In the genomic region with DNA sequence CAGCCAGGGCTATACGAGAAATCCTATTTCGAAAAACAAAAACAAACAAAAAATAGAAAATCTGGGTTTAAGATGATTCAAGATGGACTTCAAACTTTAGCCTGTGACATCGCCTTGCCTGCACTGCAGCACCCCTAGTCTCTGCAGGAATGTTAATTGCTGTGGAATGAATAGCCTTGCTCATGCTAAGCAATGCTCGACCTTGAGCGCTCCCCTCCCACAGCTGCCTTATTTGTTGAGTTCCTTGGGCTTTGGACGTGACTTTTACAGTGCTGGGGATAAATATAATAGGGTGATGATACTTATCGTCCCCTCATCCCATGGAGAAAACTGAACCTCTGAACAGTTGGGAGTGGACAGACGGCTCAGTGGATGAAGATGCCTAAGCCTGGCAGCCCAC, we compare ENCODE assay signal across 22 mouse cellular contexts. TPM values are rescaled to one million over a fixed set of nuclear protein-coding genes. Genes with fewer than 3 reads are reported as not detected.
A peak's percentile ranks its signal among the peaks of the same experiment; 100 is the strongest.
DNase-seq lines count a peak whose midpoint lies in the region; ATAC-seq and TF ChIP-seq lines count a peak whose summit lies in the region.
"Had no signal": no experiment of that assay in that cellular context is flagged by ENCODE, and none has a peak within 500 bp of the region (broad histone marks: within the 10 kb centered on the region; RNA-seq: fewer than 3 reads in every experiment).

No protein-coding gene starts in this region.

- H3K4me3 ChIP-seq in heart, embryonic 10.5 days: no peak overlapping the region
- no peak overlapping the region for H3K4me3 ChIP-seq in kidney, embryonic 14.5 days (ENCODE audit: low read length)
- H3K4me3 ChIP-seq in ES-E14 (ENCODE audit: insufficient read depth in 1 of 2, low read depth in 1 of 2, low read length in 2 of 2, poor library complexity in 1 of 2, severe bottlenecking in 1 of 2): no peak overlapping the region
- H3K4me3 ChIP-seq in forebrain, embryonic 15.5 days: no peak overlapping the region
- H3K4me3 ChIP-seq in stomach, postnatal 0 days (ENCODE audit: low read depth, low read length): no peak overlapping the region
- H3K4me3 ChIP-seq: embryonic facial prominence, embryonic 13.5 days; hindbrain, embryonic 13.5 days; left cerebral cortex, adult 2 months; midbrain, embryonic 15.5 days had no signal

- no peak for TF ChIP-seq EP300 in stomach, postnatal 0 days (optimal IDR thresholded peaks at IDR 0.05)

- no peak overlapping the region for H3K9ac ChIP-seq in kidney, embryonic 14.5 days (ENCODE audit: low read depth, low read length)
- H3K9ac ChIP-seq in ES-E14 (ENCODE audit: insufficient read depth, low read depth, low read length, poor library complexity, severe bottlenecking): no peak overlapping the region
- H3K9ac ChIP-seq in forebrain, embryonic 15.5 days (replicated peaks): no peak overlapping the region
- no peak overlapping the region for H3K9ac ChIP-seq in stomach, postnatal 0 days (ENCODE audit: low read length)
- H3K9ac ChIP-seq: embryonic facial prominence, embryonic 13.5 days; hindbrain, embryonic 13.5 days; midbrain, embryonic 15.5 days had no signal

- 0 out of 2 replicates have a peak overlapping the region, but pooled peaks have one; percentile 42 for H3K27ac ChIP-seq in heart, embryonic 10.5 days
- no peak overlapping the region for H3K27ac ChIP-seq in kidney, embryonic 14.5 days (ENCODE audit: low read depth, low read length)
- no peak overlapping the region; the same call in 1 of the 2 replicates for H3K27ac ChIP-seq in ES-E14 (ENCODE audit: insufficient read depth, low read depth, low read length, poor library complexity, severe bottlenecking)
- H3K27ac ChIP-seq in forebrain, embryonic 15.5 days (replicated peaks): no peak overlapping the region
- H3K27ac ChIP-seq in stomach, postnatal 0 days (replicated peaks): no peak overlapping the region
- H3K27ac ChIP-seq: embryonic facial prominence, embryonic 13.5 days; hindbrain, embryonic 13.5 days; left cerebral cortex, adult 2 months; midbrain, embryonic 15.5 days had no signal

- H3K9me3 ChIP-seq in heart, embryonic 10.5 days: no peaks in the 10 kb centered on the region
- no peaks in the 10 kb centered on the region for H3K9me3 ChIP-seq in kidney, embryonic 14.5 days (ENCODE audit: control insufficient read depth, low read length)
- no peaks in the 10 kb centered on the region for H3K9me3 ChIP-seq in ES-E14 (ENCODE audit: control insufficient read depth, insufficient read depth, low read depth, low read length)
- no peaks in the 10 kb centered on the region for H3K9me3 ChIP-seq in forebrain, embryonic 15.5 days
- no peaks in the 10 kb centered on the region for H3K9me3 ChIP-seq in stomach, postnatal 0 days (ENCODE audit: control insufficient read depth, low read length)
- H3K9me3 ChIP-seq: embryonic facial prominence, embryonic 13.5 days; hindbrain, embryonic 13.5 days; midbrain, embryonic 15.5 days had no signal

- DNase-seq in heart, embryonic 10.5 days (ENCODE audit: low spot score): no peak
- no peak for DNase-seq in heart, adult 11 months
- peak; percentile 58 for DNase-seq in kidney, adult 11 months
- DNase-seq in ES-E14 (ENCODE audit: low read depth, low spot score): no peak
- peak; percentile 55 for DNase-seq in kidney, postnatal 10 days
- no peak for DNase-seq in stomach, postnatal 0 days (ENCODE audit: low spot score)
- DNase-seq: cerebellum, adult 11-12 months; cerebellum, postnatal 14 days; gastrocnemius, postnatal 14 days; lung, adult 18-20 months; right cerebral cortex, postnatal 4 days had no signal

- no peak for TF ChIP-seq CTCF in stomach, postnatal 0 days (IDR thresholded peaks at IDR 0.05; ENCODE audit: low read depth)

- no peaks in the 10 kb centered on the region for H3K4me1 ChIP-seq in heart, embryonic 10.5 days
- no peaks in the 10 kb centered on the region for H3K4me1 ChIP-seq in kidney, embryonic 14.5 days (ENCODE audit: control insufficient read depth, insufficient read depth, low read length)
- H3K4me1 ChIP-seq in ES-E14 (ENCODE audit: control insufficient read depth in 2 of 2, insufficient read depth in 2 of 2, low read length in 2 of 2, poor library complexity in 1 of 2): peaks cover 7 to 14% of the 10 kb centered on the region in 2 experiments; a peak in 3 of 4 replicates
- no peaks in the 10 kb centered on the region for H3K4me1 ChIP-seq in forebrain, embryonic 15.5 days
- H3K4me1 ChIP-seq in stomach, postnatal 0 days (replicated peaks; ENCODE audit: control insufficient read depth, insufficient read depth): no peaks in the 10 kb centered on the region
- H3K4me1 ChIP-seq: embryonic facial prominence, embryonic 13.5 days had no signal

- no peak overlapping the region for H3K4me2 ChIP-seq in kidney, embryonic 14.5 days (replicated peaks; ENCODE audit: low read depth, low read length)
- H3K4me2 ChIP-seq in forebrain, embryonic 15.5 days (replicated peaks): no peak overlapping the region
- H3K4me2 ChIP-seq in stomach, postnatal 0 days (replicated peaks; ENCODE audit: low read depth): no peak overlapping the region
- H3K4me2 ChIP-seq: embryonic facial prominence, embryonic 13.5 days; hindbrain, embryonic 13.5 days; liver, embryonic 11.5 days; midbrain, embryonic 15.5 days had no signal

- peaks cover 80% of the 10 kb centered on the region for H3K36me3 ChIP-seq in heart, embryonic 10.5 days
- peaks cover 65% of the 10 kb centered on the region for H3K36me3 ChIP-seq in kidney, embryonic 14.5 days (ENCODE audit: control insufficient read depth, insufficient read depth, low read length)
- H3K36me3 ChIP-seq in ES-E14 (ENCODE audit: control insufficient read depth, insufficient read depth, low read length, poor library complexity, severe bottlenecking): peaks cover 27% of the 10 kb centered on the region
- peaks cover 81% of the 10 kb centered on the region for H3K36me3 ChIP-seq in forebrain, embryonic 15.5 days
- H3K36me3 ChIP-seq in stomach, postnatal 0 days (ENCODE audit: control insufficient read depth, insufficient read depth, low read length): peaks cover 14% of the 10 kb centered on the region

- no peaks in the 10 kb centered on the region for H3K27me3 ChIP-seq in heart, embryonic 10.5 days (ENCODE audit: insufficient read depth, poor library complexity, severe bottlenecking)
- H3K27me3 ChIP-seq in kidney, embryonic 14.5 days (ENCODE audit: control insufficient read depth, insufficient read depth, low read length): no peaks in the 10 kb centered on the region
- no peaks in the 10 kb centered on the region for H3K27me3 ChIP-seq in forebrain, embryonic 15.5 days
- no peaks in the 10 kb centered on the region for H3K27me3 ChIP-seq in stomach, postnatal 0 days (ENCODE audit: control insufficient read depth, insufficient read depth, low read length)
- H3K27me3 ChIP-seq: embryonic facial prominence, embryonic 13.5 days; hindbrain, embryonic 13.5 days; midbrain, embryonic 15.5 days had no signal

- ATAC-seq in kidney, embryonic 14.5 days (ENCODE audit: low FRiP score, low TSS enrichment): no peak
- ATAC-seq in forebrain, embryonic 15.5 days (replicated peaks): no peak
- ATAC-seq in stomach, postnatal 0 days (ENCODE audit: low FRiP score, low TSS enrichment): no peak
- ATAC-seq: forebrain, embryonic 14.5 days; inflammation-experienced regulatory T-cells, adult 6 months; midbrain, embryonic 15.5 days had no signal

- WGBS in heart, embryonic 10.5 days: 76% methylated on average over 8 of the region's 8 CpGs
- WGBS in kidney, embryonic 14.5 days: 85% methylated on average over 8 of the region's 8 CpGs
- 84% methylated on average over 8 of the region's 8 CpGs for WGBS in forebrain, embryonic 15.5 days
- 83% methylated on average over 8 of the region's 8 CpGs for WGBS in stomach, postnatal 0 days

- in situ Hi-C loops in ES-E14 (cut with MboI; ENCODE audit: low sequenced_read_pairs in 2 of 2, unreplicated experiment in 2 of 2): no loop called here

TF ChIP-seq in ES-E14, 5 proteins besides CTCF, POLR2A, EP300 and RAD21 (continues in another document):
- TF ChIP-seq MAFK (IDR thresholded peaks at IDR 0.05; ENCODE audit: insufficient read depth, low read depth, low read length) (no peak), ZNF384 (IDR thresholded peaks at IDR 0.05; ENCODE audit: low read depth, low read length) (0 out of 2 replicates have a peak, but pooled peaks have one; percentile 5)

RNA-seq across cellular contexts. Expression of gene Rab42, which starts 12.5 kb away (rescaled TPM):
- polyA plus RNA-seq in heart, embryonic 10.5 days (2016; fragmentation: Nextera tagmentation; extraction: Ambion mirVana): 1.1 and 1.9 TPM in 2 replicates
- polyA plus RNA-seq in kidney, embryonic 14.5 days (2014; fragmentation: Nextera tagmentation; extraction: Ambion mirVana): 2.4 and 3.5 TPM in 2 replicates
- 0.69 and 1.1 TPM in 2 replicates for total RNA-seq in ES-E14 (2012; rRNA removed)
- 0.60 and 1.0 TPM in 2 replicates for polyA plus RNA-seq in forebrain, embryonic 15.5 days (2015; fragmentation: Nextera tagmentation; extraction: Ambion mirVana)
- polyA plus RNA-seq in stomach, postnatal 0 days (2015; fragmentation: Nextera tagmentation; extraction: Ambion mirVana): 2.3 and 2.6 TPM in 2 replicates
- total RNA-seq: megakaryocyte-erythroid progenitor cell, adult 5-6 weeks; neutrophil, adult 5-6 weeks had no signal

RNA-seq across cellular contexts. Expression of gene Trnau1ap, which starts 13.6 kb away (rescaled TPM):
- polyA plus RNA-seq in heart, embryonic 10.5 days (2016; fragmentation: Nextera tagmentation; extraction: Ambion mirVana): 82.0 and 92.0 TPM in 2 replicates
- 79.5 and 86.2 TPM in 2 replicates for polyA plus RNA-seq in kidney, embryonic 14.5 days (2014; fragmentation: Nextera tagmentation; extraction: Ambion mirVana)
- total RNA-seq in ES-E14 (2012; rRNA removed): 48.6 and 61.8 TPM in 2 replicates
- 86.3 and 92.3 TPM in 2 replicates for polyA plus RNA-seq in forebrain, embryonic 15.5 days (2015; fragmentation: Nextera tagmentation; extraction: Ambion mirVana)
- polyA plus RNA-seq in stomach, postnatal 0 days (2015; fragmentation: Nextera tagmentation; extraction: Ambion mirVana): 45.5 and 45.7 TPM in 2 replicates

RNA-seq across cellular contexts. Expression of gene Rcc1, which starts 37.7 kb away (rescaled TPM):
- 61.4 and 93.4 TPM in 2 replicates for polyA plus RNA-seq in heart, embryonic 10.5 days (2016; fragmentation: Nextera tagmentation; extraction: Ambion mirVana)
- polyA plus RNA-seq in kidney, embryonic 14.5 days (2014; fragmentation: Nextera tagmentation; extraction: Ambion mirVana): 63.6 and 66.2 TPM in 2 replicates
- 107 and 117 TPM in 2 replicates for total RNA-seq in ES-E14 (2012; rRNA removed)
- 53.3 and 55.1 TPM in 2 replicates for polyA plus RNA-seq in forebrain, embryonic 15.5 days (2015; fragmentation: Nextera tagmentation; extraction: Ambion mirVana)
- polyA plus RNA-seq in stomach, postnatal 0 days (2015; fragmentation: Nextera tagmentation; extraction: Ambion mirVana): 23.4 and 25.2 TPM in 2 replicates

RNA-seq across cellular contexts. Expression of gene Taf12, which starts 41.5 kb away (rescaled TPM):
- 42.4 and 52.5 TPM in 2 replicates for polyA plus RNA-seq in heart, embryonic 10.5 days (2016; fragmentation: Nextera tagmentation; extraction: Ambion mirVana)
- 42.7 and 46.6 TPM in 2 replicates for polyA plus RNA-seq in kidney, embryonic 14.5 days (2014; fragmentation: Nextera tagmentation; extraction: Ambion mirVana)
- 12.1 and 21.9 TPM in 2 replicates for total RNA-seq in ES-E14 (2012; rRNA removed)
- 44.6 and 50.5 TPM in 2 replicates for polyA plus RNA-seq in forebrain, embryonic 15.5 days (2015; fragmentation: Nextera tagmentation; extraction: Ambion mirVana)
- 23.9 and 24.0 TPM in 2 replicates for polyA plus RNA-seq in stomach, postnatal 0 days (2015; fragmentation: Nextera tagmentation; extraction: Ambion mirVana)

RNA-seq across cellular contexts. Expression of gene Gmeb1, which starts 54.3 kb away (rescaled TPM):
- 32.5 and 37.6 TPM in 2 replicates for polyA plus RNA-seq in heart, embryonic 10.5 days (2016; fragmentation: Nextera tagmentation; extraction: Ambion mirVana)
- polyA plus RNA-seq in kidney, embryonic 14.5 days (2014; fragmentation: Nextera tagmentation; extraction: Ambion mirVana): 29.7 and 41.0 TPM in 2 replicates
- total RNA-seq in ES-E14 (2012; rRNA removed): 20.7 and 22.3 TPM in 2 replicates
- 50.8 and 53.3 TPM in 2 replicates for polyA plus RNA-seq in forebrain, embryonic 15.5 days (2015; fragmentation: Nextera tagmentation; extraction: Ambion mirVana)
- 11.2 and 11.4 TPM in 2 replicates for polyA plus RNA-seq in stomach, postnatal 0 days (2015; fragmentation: Nextera tagmentation; extraction: Ambion mirVana)

Comparison
In these comparisons a context has a peak if more than half of its experiments do, and no peak if none do; other contexts are left out.
1. DNase-seq: peak in kidney, adult 11 months (single experiment) and kidney, postnatal 10 days (single experiment); none in heart, embryonic 10.5 days (single experiment), heart, adult 11 months (single experiment), ES-E14 (single experiment) and stomach, postnatal 0 days (single experiment).